Mouse (Mus musculus) liver, postnatal 0 days (tissue): ENCODE measurements around the gene Chrm3. TPM values are rescaled to one million over a fixed set of nuclear protein-coding genes. Genes with fewer than 3 reads are reported as not detected.
A peak's percentile ranks its signal among the peaks of the same experiment; 100 is the strongest.

Source experiments
- ATAC-seq: fragments of 200-750 bp; cut with Nextera tagmentation; 2 replicates; pipeline ENCODE4 v1.8.0; 2017; ENCODE audit warnings: mild to moderate bottlenecking, moderate library complexity
- DNase-seq: peaks from one replicate; pipeline ENCODE4 v3.0.0-alpha.2; 2016
- H3K27ac ChIP-seq: fragments of 300-500 bp; sonication (generic); 2 replicates; pipeline ENCODE4 v1.5.1; 2014; ENCODE audit warnings: antibody characterized with exemption, moderate library complexity, mild to moderate bottlenecking, low read depth
- H3K27me3 ChIP-seq: fragments of 300-500 bp; sonication (generic); 2 replicates; pipeline ENCODE4 v1.6.1; 2014; ENCODE audit warnings: low read length, control low read depth, mixed read lengths; ENCODE audit not compliant: insufficient read depth
- H3K36me3 ChIP-seq: fragments of 300-500 bp; sonication (generic); replicated peaks from 2 replicates; pipeline ENCODE4 v1.6.1; 2014; ENCODE audit warnings: mild to moderate bottlenecking, control low read depth, low read length, moderate library complexity, mixed read lengths; ENCODE audit not compliant: insufficient read depth
- H3K4me1 ChIP-seq: fragments of 300-500 bp; sonication (generic); 2 replicates; pipeline ENCODE4 v1.6.1; 2014; ENCODE audit warnings: antibody characterized with exemption, mild to moderate bottlenecking, control low read depth; ENCODE audit not compliant: insufficient read depth
- H3K4me2 ChIP-seq: fragments of 300-500 bp; sonication (generic); 2 replicates; pipeline ENCODE4 v1.6.1; 2014; ENCODE audit warnings: low read depth, mild to moderate bottlenecking, low read length, moderate library complexity, mixed read lengths
- H3K4me3 ChIP-seq: fragments of 300-500 bp; sonication (generic); 2 replicates; pipeline ENCODE4 v1.5.1; 2014; ENCODE audit warnings: low read depth, low read length
- H3K9ac ChIP-seq: fragments of 300-500 bp; sonication (generic); replicated peaks from 2 replicates; pipeline ENCODE4 v1.6.1; 2014; ENCODE audit warnings: mild to moderate bottlenecking, moderate library complexity
- H3K9me3 ChIP-seq: fragments of 300-500 bp; sonication (generic); 2 replicates; pipeline ENCODE4 v1.6.1; 2016; ENCODE audit warnings: mild to moderate bottlenecking, control low read depth, low read length, mixed read lengths
- CTCF ChIP-seq: sonication (generic); IDR thresholded peaks from 2 replicates; pipeline ENCODE4 v1.5.1; 2016; ENCODE audit warnings: antibody characterized with exemption, low read depth
- EP300 ChIP-seq: IDR thresholded peaks from 2 replicates; pipeline ENCODE4 v1.6.1; 2016; ENCODE audit warnings: antibody characterized with exemption, low read depth, mild to moderate bottlenecking
- WGBS: fragments of 180-500 bp; shearing (Covaris S2); extraction: QIAGEN DNeasy Blood & Tissue Kit; methylation state at CpG from one replicate; pipeline ENCODE4 v1.1.7; 2014; ENCODE audit not compliant: insufficient replicate concordance; 5-methylcytosine and 5-hydroxymethylcytosine counted together
- polyA plus RNA-seq: library from polyadenylated mRNA; unstranded; fragments of >200 nt; fragmentation: Nextera tagmentation; extraction: Ambion mirVana; gene quantifications from 2 replicates; pipeline ENCODE4 v1.2.1, GENCODE M21; 2015

Chrm3 gene
- polyA plus RNA-seq, 1 experiment from 2014 or later, result not detected

DNA sequence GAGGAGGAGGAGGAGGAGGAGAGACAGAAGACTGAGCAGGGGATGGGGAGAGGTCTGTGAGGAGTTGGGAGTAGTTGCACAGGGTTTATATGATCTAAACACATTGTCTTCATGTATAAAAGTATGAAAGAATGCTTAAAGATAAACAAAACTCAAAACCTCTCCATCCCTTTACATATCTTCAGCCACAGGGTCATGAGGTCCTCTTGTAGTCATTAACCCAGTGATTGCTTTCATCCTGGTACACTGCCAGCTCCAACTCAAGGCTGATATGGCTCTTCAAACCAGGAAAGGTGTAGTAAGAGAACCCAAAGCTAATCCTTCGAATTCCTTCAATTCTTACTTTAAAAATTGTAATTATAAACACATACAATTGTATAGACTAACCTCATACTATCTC is 470.7 kb downstream of the Chrm3 start:
- TF ChIP-seq EP300 (no peak), CTCF (no peak)
- no peak overlapping the region for H3K9ac ChIP-seq
- H3K4me2 ChIP-seq, result no peak overlapping the region
- H3K36me3 ChIP-seq, result no peaks in the 10 kb centered on the region
- H3K9me3 ChIP-seq, result no peaks in the 10 kb centered on the region
- no peak overlapping the region for H3K27ac ChIP-seq
- H3K4me3 ChIP-seq, result no peak overlapping the region
- WGBS, result 33% methylated on average over 1 of the region's 1 CpGs
- H3K4me1 ChIP-seq, result no peaks in the 10 kb centered on the region
- no peaks in the 10 kb centered on the region for H3K27me3 ChIP-seq
- DNase-seq (no peak), ATAC-seq (no peak)

DNA sequence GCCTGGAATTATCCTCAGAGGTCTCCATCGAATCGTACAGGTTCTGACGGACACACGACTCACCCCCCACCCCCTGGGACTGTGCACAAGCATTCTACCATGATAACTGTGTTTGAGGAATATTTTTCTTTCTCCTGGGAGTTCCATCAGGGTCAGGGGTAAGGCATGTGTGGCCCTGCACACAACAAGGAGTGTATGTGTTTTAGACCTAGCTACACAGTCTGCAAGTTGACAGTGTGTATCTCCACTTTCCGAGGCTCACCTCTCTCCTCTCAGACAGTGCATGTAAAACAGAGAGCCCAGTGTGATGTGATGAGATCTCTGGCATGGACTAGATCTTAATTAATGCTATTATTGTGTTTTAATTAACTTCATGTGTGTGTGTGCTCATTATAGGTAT is 472.4 kb downstream of the Chrm3 start:
- Histone ChIP-seq H3K4me1 (no peaks in the 10 kb centered on the region), H3K9ac (no peak overlapping the region), H3K27me3 (no peaks in the 10 kb centered on the region), H3K36me3 (no peaks in the 10 kb centered on the region), H3K27ac (no peak overlapping the region), H3K9me3 (no peaks in the 10 kb centered on the region), H3K4me3 (no peak overlapping the region), H3K4me2 (no peak overlapping the region)
- DNase-seq, result no peak
- no peak for TF ChIP-seq EP300
- ATAC-seq, result no peak
- 72% methylated on average over 5 of the region's 5 CpGs for WGBS

DNA sequence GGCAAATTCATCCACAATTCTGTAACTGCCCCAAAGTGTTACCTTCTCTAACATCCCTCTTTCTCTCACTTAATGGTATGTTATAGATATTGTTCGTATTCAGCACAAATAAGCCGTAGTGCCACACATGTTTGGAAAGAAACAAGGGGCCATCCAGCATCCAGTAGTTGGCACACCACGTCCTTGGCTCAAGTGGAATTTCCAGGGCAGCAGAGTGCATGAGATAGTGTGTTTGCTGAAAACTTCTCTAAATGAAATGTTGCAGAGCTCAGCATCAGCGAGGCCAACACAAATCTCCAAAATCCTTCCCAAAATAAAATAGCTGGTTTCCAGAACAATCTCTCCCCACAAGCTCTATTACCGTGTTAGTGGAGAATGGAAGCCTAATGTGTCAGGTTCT is 473.4 kb downstream of the Chrm3 start:
- TF ChIP-seq CTCF (no peak), EP300 (no peak)
- DNase-seq, result no peak
- no peaks in the 10 kb centered on the region for H3K9me3 ChIP-seq
- no peak overlapping the region for H3K27ac ChIP-seq
- no peak for ATAC-seq
- no peaks in the 10 kb centered on the region for H3K36me3 ChIP-seq
- no peak overlapping the region for H3K4me2 ChIP-seq
- no peak overlapping the region for H3K9ac ChIP-seq
- 69% methylated on average over 5 of the region's 5 CpGs for WGBS
- no peak overlapping the region for H3K4me3 ChIP-seq
- no peaks in the 10 kb centered on the region for H3K27me3 ChIP-seq
- no peaks in the 10 kb centered on the region for H3K4me1 ChIP-seq

DNA sequence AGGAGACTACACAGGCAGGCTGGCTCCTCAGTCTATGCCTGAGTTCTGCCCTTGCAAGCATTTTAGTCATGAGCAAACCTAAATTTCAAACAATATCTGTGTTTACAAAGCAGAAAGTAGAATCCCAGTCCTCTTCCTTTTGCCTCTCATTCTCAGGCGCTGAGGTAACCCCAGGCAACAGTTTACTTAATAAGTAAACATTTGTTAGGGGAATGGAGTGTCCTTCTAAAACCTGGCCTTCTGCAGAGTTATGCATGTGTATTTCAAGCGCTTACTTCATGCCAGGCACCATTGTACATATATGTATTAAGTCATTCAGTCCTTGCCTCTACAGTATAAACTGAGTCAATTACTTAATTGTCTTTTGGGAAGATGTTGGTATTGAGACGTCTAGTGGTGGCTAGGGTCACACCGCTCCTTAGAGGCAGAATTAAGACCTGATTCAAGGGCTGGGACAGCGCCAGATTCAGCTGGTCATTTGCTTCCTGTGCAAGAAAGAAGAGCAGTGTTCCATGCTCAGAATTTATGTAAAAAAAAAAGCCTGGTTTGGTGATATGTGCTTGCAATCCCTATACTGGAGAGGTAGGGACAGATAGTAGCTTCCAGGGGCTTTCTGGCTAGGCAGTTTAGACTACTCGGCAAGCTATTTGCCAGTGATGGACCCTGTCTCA is 474.0 kb downstream of the Chrm3 start:
- no peaks in the 10 kb centered on the region for H3K36me3 ChIP-seq
- no peak overlapping the region for H3K9ac ChIP-seq
- H3K27me3 ChIP-seq, result no peaks in the 10 kb centered on the region
- H3K4me2 ChIP-seq, result no peak overlapping the region
- H3K4me1 ChIP-seq, result no peaks in the 10 kb centered on the region
- 66% methylated on average over 6 of the region's 6 CpGs for WGBS
- DNase-seq (no peak), ATAC-seq (no peak)
- no peak overlapping the region for H3K27ac ChIP-seq
- H3K9me3 ChIP-seq, result no peaks in the 10 kb centered on the region
- no peak overlapping the region for H3K4me3 ChIP-seq
- TF ChIP-seq CTCF (no peak), EP300 (no peak)

DNA sequence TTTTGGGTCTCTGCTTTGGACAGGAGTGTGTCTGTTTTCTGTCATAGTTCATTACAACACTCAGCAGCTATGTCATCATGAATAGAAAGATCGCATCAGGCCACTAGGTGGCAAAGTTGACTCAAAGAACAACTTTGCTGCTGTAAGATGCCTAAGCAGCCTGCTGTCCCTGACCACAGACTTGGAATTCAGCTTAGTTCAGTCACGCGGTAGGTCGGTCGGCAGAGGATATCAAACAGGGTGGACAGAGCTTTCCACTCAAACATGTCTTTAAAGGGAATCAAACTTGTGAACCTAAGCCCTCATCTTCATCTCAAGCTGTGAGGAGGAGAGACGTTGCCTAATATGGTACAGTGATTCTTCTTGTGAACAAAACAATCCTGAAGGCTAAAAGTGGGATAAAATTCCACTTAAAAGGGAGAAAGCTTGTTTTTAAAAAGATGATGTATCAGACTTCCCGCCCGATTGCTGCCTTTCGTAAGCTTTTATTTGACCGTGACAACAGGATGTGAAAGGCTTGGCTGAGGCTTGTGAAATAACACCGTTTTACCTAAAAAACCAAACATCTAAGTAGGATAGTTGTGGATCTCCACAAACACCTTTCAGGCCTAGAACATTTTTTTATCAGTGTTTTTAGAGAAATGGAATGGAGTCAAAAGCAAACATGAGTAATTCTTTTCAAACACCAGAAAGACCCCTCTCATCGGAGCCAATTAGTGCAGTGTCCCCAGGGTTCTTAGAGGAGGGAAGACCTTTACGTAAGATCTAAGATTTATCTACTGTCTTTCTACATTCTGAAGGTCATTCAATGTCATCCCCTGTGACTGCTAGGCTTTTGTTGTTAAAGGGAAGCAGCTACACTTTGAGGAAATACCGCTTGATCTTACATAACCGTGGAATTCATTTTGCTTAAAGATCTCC is 478.0 kb downstream of the Chrm3 start:
- DNase-seq (peak; percentile 54), ATAC-seq (peak; percentile 44)
- Histone ChIP-seq H3K36me3 (no peaks in the 10 kb centered on the region), H3K9me3 (no peaks in the 10 kb centered on the region), H3K27ac (no peak overlapping the region), H3K4me2 (no peak overlapping the region), H3K9ac (no peak overlapping the region), H3K27me3 (no peaks in the 10 kb centered on the region), H3K4me1 (no peaks in the 10 kb centered on the region), H3K4me3 (no peak overlapping the region)
- TF ChIP-seq CTCF (peak; percentile 78), EP300 (no peak)
- WGBS, result 46% methylated on average over 15 of the region's 15 CpGs

DNA sequence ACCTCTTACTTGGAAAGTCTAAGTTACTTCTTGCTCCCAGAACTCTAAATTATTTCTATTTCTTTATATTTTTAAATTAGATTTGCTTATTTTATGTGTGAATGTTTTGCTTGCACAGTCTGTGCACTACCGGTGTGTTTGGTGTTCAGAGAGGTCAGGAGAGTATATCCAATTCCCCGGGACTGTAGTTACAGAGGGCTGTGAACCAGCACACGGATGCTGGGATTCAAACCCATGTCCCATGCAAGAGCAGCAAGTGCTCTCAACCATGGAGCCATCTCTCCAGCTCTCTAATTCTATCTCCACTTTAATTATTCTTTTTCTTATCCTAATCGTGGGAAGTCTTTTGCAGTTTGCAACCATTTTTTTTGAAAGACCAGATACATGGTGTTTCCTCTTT is 478.7 kb downstream of the Chrm3 start:
- no peaks in the 10 kb centered on the region for H3K27me3 ChIP-seq
- H3K27ac ChIP-seq, result no peak overlapping the region
- H3K4me3 ChIP-seq, result no peak overlapping the region
- H3K36me3 ChIP-seq, result no peaks in the 10 kb centered on the region
- TF ChIP-seq CTCF (no peak), EP300 (no peak)
- H3K4me1 ChIP-seq, result no peaks in the 10 kb centered on the region
- no peaks in the 10 kb centered on the region for H3K9me3 ChIP-seq
- ATAC-seq, result no peak
- H3K4me2 ChIP-seq, result no peak overlapping the region
- H3K9ac ChIP-seq, result no peak overlapping the region
- no peak for DNase-seq
- 48% methylated on average over 4 of the region's 4 CpGs for WGBS
